Mouse (Mus musculus) CD8-positive naive resting alpha-beta T cell, adult 57 days (primary cell): Measurements from ENCODE around the gene Armc5. TPM values are rescaled to one million over a fixed set of nuclear protein-coding genes. Genes with fewer than 3 reads are reported as not detected.

Source experiments
- total RNA-seq: library from RNA; stranded (reverse); gene quantifications from one replicate; pipeline ENCODE4 v1.2.4, GENCODE M21; 2023

Gene Armc5
- 25.5 TPM for total RNA-seq

GRCm38 (mm10) chr7:128236856-128237592 is at the start of gene Armc5:
Gene Armc5, plus strand, starts transcription at chr7:128237342.

GRCm38 (mm10) chr7:128206152-128206551 is 31.0 kb upstream of the Armc5 start, which contains the start of gene Cox6a2:
Gene Cox6a2, minus strand, starts transcription at chr7:128206387.

GRCm38 (mm10) chr7:128237927-128238778 is 1.0 kb downstream of the Armc5 start, which contains the start of gene 9130023H24Rik:
Gene 9130023H24Rik, minus strand, starts transcription at chr7:128238031.

GRCm38 (mm10) chr7:128246496-128247391 is 9.6 kb downstream of the Armc5 start, which contains the start of gene Tgfb1i1:
Gene Tgfb1i1, plus strand, starts transcription at chr7:128246812.

GRCm38 (mm10) chr7:128265411-128265810 is 28.3 kb downstream of the Armc5 start, which contains the start of gene Slc5a2:
Gene Slc5a2, plus strand, starts transcription at chr7:128265657.

Other genes with a start within 250 kb of the Armc5 start
- 44.5 TPM for gene Pycard, start 243.5 kb upstream of the Armc5 start, total RNA-seq
- gene Trim72, start 233.4 kb upstream of the Armc5 start, total RNA-seq: 1.2 TPM
- gene Itgam, start 174.7 kb upstream of the Armc5 start, total RNA-seq: 3.2 TPM
- gene Gm49368, start 174.7 kb upstream of the Armc5 start, total RNA-seq: not detected
- gene Itgax, start 107.8 kb upstream of the Armc5 start, total RNA-seq: 5.7 TPM
- 3.2 TPM for gene Itgad, start 83.0 kb upstream of the Armc5 start, total RNA-seq
- gene Cox6a2, start 31.0 kb upstream of the Armc5 start, total RNA-seq: not detected
- gene 9130023H24Rik, start 689 bp downstream of the Armc5 start, total RNA-seq: 3.2 TPM
- 4.3 TPM for gene Tgfb1i1, start 9.5 kb downstream of the Armc5 start, total RNA-seq
- not detected for gene Slc5a2, start 28.3 kb downstream of the Armc5 start, total RNA-seq
- 27.6 TPM for gene BC017158, start 60.8 kb downstream of the Armc5 start, total RNA-seq
- gene Rgs10, start 181.4 kb downstream of the Armc5 start, total RNA-seq: 221 TPM
- gene Tial1, start 224.4 kb downstream of the Armc5 start, total RNA-seq: 125 TPM